Mouse (Mus musculus): ENCODE measurements around the gene 1810055G02Rik.

DNA sequence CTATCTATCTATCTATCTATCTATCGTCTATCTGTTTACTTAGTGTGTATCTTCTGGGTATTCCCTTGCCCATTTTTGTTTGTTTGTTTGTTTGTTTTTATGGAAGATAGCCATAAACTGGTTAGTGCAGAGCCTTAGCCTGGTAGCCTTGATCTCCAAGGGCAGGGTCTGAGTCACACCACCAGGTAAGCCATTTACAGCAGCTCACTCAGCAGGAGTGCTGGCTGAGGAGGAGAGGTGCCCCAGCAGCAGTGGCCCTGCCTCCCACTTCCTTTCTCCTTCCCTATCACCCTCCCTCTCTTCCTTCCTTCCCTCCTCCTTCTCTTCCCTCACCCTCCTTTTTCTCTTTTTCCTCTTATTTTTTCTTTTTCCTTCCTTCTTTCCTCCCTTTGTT, 45.1 kb downstream of the 1810055G02Rik start:
- no peak for TF ChIP-seq ZKSCAN1 (IDR thresholded peaks at IDR 0.05; ENCODE audit: low read depth, low read length)
- no peak for TF ChIP-seq NELFE (IDR thresholded peaks at IDR 0.05; ENCODE audit: low read depth, low read length)
- no peak for TF ChIP-seq EP300 (IDR thresholded peaks at IDR 0.05; ENCODE audit: low read depth in 1 of 2, low read length in 2 of 2)
- no peak for TF ChIP-seq GATA1 (IDR thresholded peaks at IDR 0.05; ENCODE audit: low read depth, low read length)
- no peak for TF ChIP-seq POLR2A (IDR thresholded peaks at IDR 0.05; ENCODE audit: control insufficient read depth in 1 of 2, insufficient read depth in 1 of 2, low read depth in 1 of 2, low read length in 2 of 2, poor library complexity in 1 of 2)
- TF ChIP-seq CTCF (IDR thresholded peaks at IDR 0.05 in 2 of 3, conservative IDR thresholded peaks at IDR 0.05 in 1 of 3; ENCODE audit: control insufficient read depth in 1 of 3, insufficient read depth in 1 of 3, low read depth in 2 of 3, low read length in 3 of 3, poor library complexity in 1 of 3, severe bottlenecking in 1 of 3), result no peak
- TF ChIP-seq CHD1 (IDR thresholded peaks at IDR 0.05; ENCODE audit: low read depth, low read length), result no peak
- no peak for TF ChIP-seq HCFC1 (IDR thresholded peaks at IDR 0.05; ENCODE audit: low read depth, low read length)
- no peak for TF ChIP-seq SMC3 (IDR thresholded peaks at IDR 0.05; ENCODE audit: low read depth, low read length)
- no peak for TF ChIP-seq TBP (IDR thresholded peaks at IDR 0.05; ENCODE audit: low read depth, low read length)
